Mouse (Mus musculus) forebrain, embryonic 16.5 days (tissue): ENCODE results near the gene Actl6a. TPM values are rescaled to one million over a fixed set of nuclear protein-coding genes. Genes with fewer than 3 reads are reported as not detected.
"Not testable (repeated sequence)": the region's sequence is repeated elsewhere in the genome, so short reads cannot be mapped to it uniquely, and the experiment has no call there.

Experiments
- ATAC-seq: fragments of 200-750 bp; cut with Nextera tagmentation; 2 replicates; pipeline ENCODE4 v1.8.0; 2017; ENCODE audit warnings: mild to moderate bottlenecking, moderate library complexity
- H3K27ac ChIP-seq: fragments of 300-500 bp; sonication (generic); 2 replicates; pipeline ENCODE4 v1.5.1; 2014; ENCODE audit warnings: low read length, control low read depth
- H3K27me3 ChIP-seq: fragments of 300-500 bp; sonication (generic); replicated peaks from 2 replicates; pipeline ENCODE4 v1.6.1; 2014; ENCODE audit warnings: low read length; ENCODE audit not compliant: control insufficient read depth, insufficient read depth
- H3K36me3 ChIP-seq: fragments of 300-500 bp; sonication (generic); 2 replicates; pipeline ENCODE4 v1.6.1; 2014; ENCODE audit not compliant: control insufficient read depth, insufficient read depth
- H3K4me1 ChIP-seq: fragments of 300-500 bp; sonication (generic); replicated peaks from 2 replicates; pipeline ENCODE4 v1.6.1; 2014; ENCODE audit warnings: low read length; ENCODE audit not compliant: control insufficient read depth, insufficient read depth
- H3K4me2 ChIP-seq: fragments of 300-500 bp; sonication (generic); 2 replicates; pipeline ENCODE4 v1.6.1; 2014; ENCODE audit warnings: mild to moderate bottlenecking, low read length, control low read depth
- H3K4me3 ChIP-seq: fragments of 300-500 bp; sonication (generic); replicated peaks from 2 replicates; pipeline ENCODE4 v1.5.1; 2014; ENCODE audit warnings: mild to moderate bottlenecking, low read length, control low read depth
- H3K9ac ChIP-seq: fragments of 300-500 bp; sonication (generic); replicated peaks from 2 replicates; pipeline ENCODE4 v1.6.1; 2014; ENCODE audit warnings: low read depth, low read length, control low read depth
- H3K9me3 ChIP-seq: fragments of 300-500 bp; sonication (generic); 2 replicates; pipeline ENCODE4 v1.6.1; 2016; ENCODE audit warnings: low read length; ENCODE audit not compliant: control insufficient read depth
- WGBS: fragments of 180-500 bp; shearing (Covaris S2); extraction: QIAGEN DNeasy Blood & Tissue Kit; methylation state at CpG from one replicate; pipeline ENCODE4 v1.1.7; 2014; 5-methylcytosine and 5-hydroxymethylcytosine counted together
- polyA plus RNA-seq: library from polyadenylated mRNA; unstranded; fragments of >200 nt; fragmentation: Nextera tagmentation; extraction: Ambion mirVana; gene quantifications from 2 replicates; pipeline ENCODE4 v1.2.1, GENCODE M21; 2015

Gene Actl6a
- polyA plus RNA-seq, 1 experiment from 2014 or later = 113 TPM

DNA sequence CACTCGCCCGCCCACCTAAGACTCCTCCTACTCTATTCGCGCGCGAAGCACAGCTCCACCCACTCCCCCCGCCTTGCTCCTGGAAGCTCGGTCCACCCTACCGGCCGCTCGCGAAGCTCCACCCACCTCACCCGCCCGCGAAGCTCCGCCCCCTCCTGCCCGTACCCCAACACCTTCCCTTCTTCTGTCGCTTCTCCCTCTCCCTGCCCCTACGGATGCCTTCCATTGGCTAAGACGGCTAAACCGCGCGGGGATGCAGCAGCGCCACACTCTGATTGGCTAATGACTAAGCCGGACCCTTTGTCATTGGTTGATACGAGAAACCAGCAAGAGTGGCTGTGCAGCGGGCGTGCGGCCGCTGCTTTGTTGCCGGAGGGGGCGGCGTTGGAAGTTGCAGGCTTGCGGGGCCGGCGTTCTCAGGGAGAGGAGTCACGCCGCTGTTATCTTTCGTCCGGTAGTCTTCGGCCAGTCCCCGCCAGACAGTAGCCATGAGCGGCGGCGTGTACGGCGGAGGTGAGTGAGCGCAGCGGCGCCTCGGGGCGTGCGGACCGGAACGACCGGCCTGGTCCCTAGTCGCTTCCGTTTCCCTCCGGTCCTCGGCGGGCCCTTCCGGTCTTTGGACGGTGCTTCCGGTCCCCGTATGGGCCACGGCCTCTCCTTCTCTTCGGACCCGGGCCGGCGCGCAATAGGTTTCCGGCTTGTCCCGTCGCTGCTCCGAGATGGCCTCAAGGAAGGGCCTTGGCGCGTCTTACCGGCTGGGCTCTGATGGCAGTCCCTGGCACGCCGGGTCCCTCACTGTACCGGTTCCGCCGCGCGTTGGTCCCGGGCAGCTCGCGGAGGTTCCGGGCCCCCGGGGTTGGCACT is 2.5 kb downstream of the Actl6a start:
- WGBS = under 1% methylated on average over 90 of the region's 90 CpGs

DNA sequence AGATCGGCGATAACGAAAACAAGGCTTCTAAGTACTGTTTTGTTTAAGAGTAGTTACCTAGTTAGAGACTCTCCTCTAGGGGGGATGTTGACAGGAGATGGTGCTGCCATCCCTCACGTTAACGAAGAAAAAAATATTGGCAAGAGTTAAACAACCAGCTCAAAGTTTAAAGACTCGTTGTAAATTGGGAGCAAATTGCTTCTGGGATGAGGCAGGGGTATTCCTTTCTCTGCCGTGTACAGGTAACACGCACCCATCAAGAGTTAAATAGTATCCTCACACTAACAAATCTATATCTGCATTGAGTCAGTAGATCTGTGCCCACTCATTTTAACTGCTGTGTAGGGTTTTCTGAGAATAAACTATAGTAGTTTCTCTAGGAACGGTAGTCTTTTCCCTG is 3.3 kb downstream of the Actl6a start:
- peak overlapping the region; percentile 99 for H3K4me3 ChIP-seq
- H3K36me3 ChIP-seq = peaks cover 20% of the 10 kb centered on the region
- no peaks in the 10 kb centered on the region for H3K27me3 ChIP-seq
- peaks cover 13% of the 10 kb centered on the region for H3K4me1 ChIP-seq
- no peak for ATAC-seq
- no peaks in the 10 kb centered on the region for H3K9me3 ChIP-seq
- WGBS = 11% methylated on average over 9 of the region's 9 CpGs
- peak overlapping the region; percentile 92 for H3K9ac ChIP-seq
- H3K27ac ChIP-seq = peak overlapping the region; percentile 91
- H3K4me2 ChIP-seq = peak overlapping the region; percentile 87

More for the DNA sequence above, 2.5 kb downstream of the Actl6a start:
- H3K36me3 ChIP-seq = peaks cover 14% of the 10 kb centered on the region
- peak overlapping the region; percentile 92 for H3K9ac ChIP-seq
- peak overlapping the region; percentile 99 for H3K4me3 ChIP-seq
- H3K4me1 ChIP-seq = peaks cover 13% of the 10 kb centered on the region
- peak; percentile 100 for ATAC-seq
- peak overlapping the region; percentile 91 for H3K27ac ChIP-seq
- H3K9me3 ChIP-seq = no peaks in the 10 kb centered on the region
- H3K27me3 ChIP-seq = no peaks in the 10 kb centered on the region
- H3K4me2 ChIP-seq = peak overlapping the region; percentile 87

DNA sequence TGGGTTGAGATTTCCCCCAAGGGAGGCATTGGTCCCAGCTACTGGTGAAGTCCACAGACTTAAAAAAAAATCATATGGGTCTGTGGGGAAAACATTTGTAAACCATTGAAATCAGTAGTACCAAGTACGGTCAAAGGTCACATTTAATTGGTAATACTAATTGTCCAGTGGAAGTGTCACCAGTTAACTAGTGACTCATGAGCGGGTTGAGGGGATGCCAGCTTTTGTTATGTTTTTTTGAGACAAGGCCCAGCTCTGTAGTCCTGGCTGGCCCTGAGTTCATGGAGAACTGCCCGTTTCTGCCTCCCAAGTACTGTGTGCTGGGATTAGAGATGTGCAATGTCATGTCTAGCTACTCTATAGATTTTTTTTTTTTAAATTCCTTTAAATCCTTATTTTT is 7.6 kb downstream of the Actl6a start:
- WGBS = 87% methylated on average over 3 of the region's 3 CpGs
- H3K4me2 ChIP-seq = no peak overlapping the region
- no peaks in the 10 kb centered on the region for H3K9me3 ChIP-seq
- no peak overlapping the region for H3K4me3 ChIP-seq
- no peak for ATAC-seq
- peaks cover 13% of the 10 kb centered on the region for H3K4me1 ChIP-seq
- H3K36me3 ChIP-seq = peaks cover 42% of the 10 kb centered on the region
- H3K9ac ChIP-seq = no peak overlapping the region
- no peaks in the 10 kb centered on the region for H3K27me3 ChIP-seq
- no peak overlapping the region for H3K27ac ChIP-seq

DNA sequence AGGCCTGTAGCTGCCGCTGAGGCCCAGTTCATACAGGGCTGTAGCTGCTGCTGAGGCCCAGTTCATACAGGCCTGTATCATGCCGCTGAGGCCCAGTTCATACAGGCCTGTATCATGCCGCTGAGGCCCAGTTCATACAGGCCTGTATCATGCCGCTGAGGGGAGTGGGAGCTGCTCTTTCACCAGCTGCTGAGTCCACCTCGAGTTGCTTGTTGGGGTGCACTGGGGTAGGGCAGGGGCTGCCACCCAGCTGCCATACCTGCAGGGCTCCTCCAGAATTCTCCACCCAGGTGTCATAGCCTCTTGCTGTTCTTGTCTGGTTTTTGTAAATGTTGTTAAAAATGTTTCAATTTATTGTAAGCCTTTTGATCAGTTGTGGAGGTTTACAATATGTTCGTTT is 11.3 kb downstream of the Actl6a start:
- H3K27ac ChIP-seq, H3K4me3 ChIP-seq, H3K9me3 ChIP-seq, H3K4me2 ChIP-seq, H3K27me3 ChIP-seq, ATAC-seq, H3K4me1 ChIP-seq, H3K9ac ChIP-seq: not testable (repeated sequence)
- WGBS = 95% methylated on average over 6 of the region's 6 CpGs
- H3K36me3 ChIP-seq = peaks cover 50% of the 10 kb centered on the region

DNA sequence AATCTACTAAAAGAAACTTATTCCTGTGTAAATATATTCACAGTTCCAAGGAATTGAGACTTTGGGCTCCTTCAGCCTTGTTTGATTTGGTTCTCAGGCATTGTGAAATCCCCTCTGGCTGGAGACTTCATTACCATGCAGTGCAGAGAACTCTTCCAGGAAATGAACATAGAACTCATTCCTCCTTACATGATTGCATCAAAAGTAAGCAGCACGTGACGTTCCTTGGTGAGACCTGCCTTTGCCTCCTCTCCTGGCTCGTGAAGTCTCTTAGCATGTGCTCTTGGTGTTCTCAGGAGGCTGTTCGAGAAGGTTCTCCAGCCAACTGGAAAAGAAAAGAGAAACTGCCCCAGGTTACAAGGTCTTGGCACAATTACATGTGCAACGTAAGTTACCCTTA is 12.2 kb downstream of the Actl6a start:
- H3K4me2 ChIP-seq = no peak overlapping the region
- no peak overlapping the region for H3K9ac ChIP-seq
- WGBS = 90% methylated on average over 5 of the region's 5 CpGs
- H3K27ac ChIP-seq = no peak overlapping the region
- no peaks in the 10 kb centered on the region for H3K27me3 ChIP-seq
- H3K4me3 ChIP-seq = no peak overlapping the region
- no peaks in the 10 kb centered on the region for H3K4me1 ChIP-seq
- H3K36me3 ChIP-seq = peaks cover 53% of the 10 kb centered on the region
- H3K9me3 ChIP-seq = no peaks in the 10 kb centered on the region
- ATAC-seq = no peak

DNA sequence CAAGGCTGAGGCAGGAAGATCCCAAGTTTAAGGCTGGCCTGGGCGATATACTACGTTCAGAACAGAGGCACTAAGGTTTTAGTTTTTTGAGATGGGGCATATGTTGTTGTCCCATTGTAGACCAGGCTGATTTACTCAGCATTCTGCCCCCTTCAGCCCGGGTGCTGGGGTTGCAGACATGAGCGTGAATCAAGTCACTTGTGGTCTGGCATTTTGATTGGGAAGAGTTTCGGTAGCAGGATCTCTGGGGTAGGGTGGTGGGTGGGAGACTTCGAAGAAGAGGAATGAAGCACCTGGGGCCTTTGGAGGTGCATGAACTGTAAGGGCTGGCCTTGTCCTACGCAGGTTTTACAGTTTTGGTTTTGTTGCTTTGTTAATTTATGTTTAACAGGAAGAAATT is 18.1 kb downstream of the Actl6a start:
- ATAC-seq = no peak
- H3K36me3 ChIP-seq = peaks cover 55% of the 10 kb centered on the region
- WGBS = 95% methylated on average over 7 of the region's 7 CpGs
- no peak overlapping the region for H3K4me3 ChIP-seq
- H3K27me3 ChIP-seq = no peaks in the 10 kb centered on the region
- H3K4me2 ChIP-seq = no peak overlapping the region
- no peak overlapping the region for H3K9ac ChIP-seq
- H3K9me3 ChIP-seq = peaks cover 3% of the 10 kb centered on the region; the same call in 1 of the 2 replicates
- H3K4me1 ChIP-seq = no peaks in the 10 kb centered on the region
- no peak overlapping the region for H3K27ac ChIP-seq

DNA sequence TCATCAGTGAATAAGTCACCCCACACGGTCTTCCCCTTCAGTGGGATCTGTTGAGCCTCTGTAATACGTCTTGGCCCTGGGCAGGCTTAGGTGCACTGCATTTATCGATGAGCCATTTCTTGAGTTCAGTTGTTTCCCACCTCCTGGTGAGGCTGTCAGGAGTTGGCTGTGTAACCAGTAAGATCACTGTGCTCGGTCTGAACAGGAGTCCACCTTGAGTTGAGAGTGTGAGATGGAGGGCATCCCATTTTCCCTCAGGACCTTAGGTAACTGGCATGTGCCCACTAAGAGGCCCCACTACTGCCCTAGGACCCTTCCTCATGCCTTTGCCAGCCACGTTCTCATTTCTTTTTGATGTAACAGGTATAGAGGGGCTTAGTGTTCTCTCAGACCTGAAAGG is 19.9 kb downstream of the Actl6a start:
- H3K9ac ChIP-seq = no peak overlapping the region
- H3K27me3 ChIP-seq = no peaks in the 10 kb centered on the region
- 89% methylated on average over 5 of the region's 5 CpGs for WGBS
- peaks cover 3% of the 10 kb centered on the region; the same call in 1 of the 2 replicates for H3K9me3 ChIP-seq
- peaks cover 61% of the 10 kb centered on the region for H3K36me3 ChIP-seq
- no peak overlapping the region for H3K4me3 ChIP-seq
- H3K27ac ChIP-seq = no peak overlapping the region
- ATAC-seq = no peak
- H3K4me1 ChIP-seq = no peaks in the 10 kb centered on the region
- H3K4me2 ChIP-seq = no peak overlapping the region

DNA sequence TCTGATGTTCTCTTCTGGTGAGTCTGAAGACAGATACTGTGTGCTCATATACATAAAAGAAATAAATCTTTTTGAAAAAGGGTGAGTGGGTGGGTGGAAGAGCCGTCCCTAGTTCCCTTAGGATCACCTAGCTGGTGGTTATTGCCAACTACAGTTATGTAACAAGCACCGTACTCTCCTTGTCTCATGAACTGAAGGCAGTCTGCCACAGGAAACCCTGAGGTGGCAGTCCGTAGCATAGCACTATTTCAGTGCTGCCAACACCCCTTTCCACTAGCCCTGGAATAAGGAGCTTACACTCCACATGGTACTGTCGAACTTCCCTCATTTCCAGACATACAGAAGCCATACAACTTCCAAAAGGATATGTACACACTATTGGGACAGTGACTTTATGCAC is 21.8 kb downstream of the Actl6a start:
- Histone ChIP-seq H3K9ac (no peak overlapping the region), H3K27ac (no peak overlapping the region), H3K4me3 (no peak overlapping the region), H3K4me2 (no peak overlapping the region), H3K27me3 (no peaks in the 10 kb centered on the region), H3K9me3 (peaks cover 3% of the 10 kb centered on the region; the same call in 1 of the 2 replicates), H3K4me1 (no peaks in the 10 kb centered on the region), H3K36me3 (peaks cover 62% of the 10 kb centered on the region)
- 85% methylated on average over 4 of the region's 4 CpGs for WGBS
- no peak for ATAC-seq

DNA sequence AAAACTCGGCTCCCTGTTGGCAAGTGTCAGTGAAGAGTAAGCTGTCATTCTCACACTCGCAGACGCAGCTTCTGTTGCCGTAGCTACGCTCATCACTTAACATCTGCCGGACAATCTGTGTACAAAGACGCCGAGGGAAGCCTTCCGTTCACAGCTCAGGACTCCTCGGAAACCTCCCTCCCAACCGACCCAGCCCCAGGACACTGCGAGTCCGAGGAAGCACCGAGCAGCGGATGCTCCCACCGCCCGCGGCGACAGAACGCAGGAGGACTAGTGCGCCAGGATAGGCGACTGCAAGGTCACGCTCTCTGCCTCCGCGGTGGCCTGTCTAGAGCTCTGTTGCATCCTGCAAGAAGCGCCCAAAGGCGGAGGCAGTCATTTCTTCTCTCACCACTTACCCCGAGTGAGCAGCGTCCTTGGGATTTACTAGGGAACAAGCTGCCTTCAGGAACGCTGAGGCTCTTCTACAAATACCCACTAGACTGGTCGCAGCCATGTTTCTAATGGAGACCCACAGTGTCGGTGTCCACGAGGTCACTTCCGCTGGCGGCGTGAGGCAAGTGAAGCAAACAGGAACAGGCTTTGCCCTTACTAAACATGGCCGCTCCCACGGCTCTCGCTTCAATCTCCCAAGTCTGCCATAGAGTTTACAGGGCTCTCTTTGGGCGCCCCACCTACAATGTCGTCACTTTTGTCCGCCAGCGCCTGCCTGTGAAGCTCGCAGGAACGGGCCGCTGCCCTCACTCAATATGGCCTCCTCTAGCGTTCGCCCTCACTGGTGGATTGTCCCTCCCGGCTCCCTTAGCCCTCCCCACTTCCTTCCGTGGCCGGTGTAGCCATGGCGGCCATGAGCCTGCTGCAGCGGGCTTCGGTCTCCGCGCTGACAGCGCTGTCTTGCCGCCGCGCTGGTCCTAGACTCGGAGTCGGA is 30.4 kb downstream of the Actl6a start, which contains the start of gene Ndufb5:
Gene Ndufb5, plus strand, starts transcription at position 747 of the 928 bp plus-strand sequence.
- peak; percentile 98 for ATAC-seq
- H3K27me3 ChIP-seq = no peaks in the 10 kb centered on the region
- H3K4me1 ChIP-seq = peaks cover 22% of the 10 kb centered on the region
- peak within 1 kb of the TSS; percentile 94 for H3K4me3 ChIP-seq
- peak within 1 kb of the TSS; percentile 80 for H3K9ac ChIP-seq
- WGBS = under 1% methylated on average over 62 of the region's 62 CpGs
- H3K4me2 ChIP-seq = peak within 1 kb of the TSS; percentile 89
- H3K27ac ChIP-seq = peak within 1 kb of the TSS; percentile 89
- peaks cover 9% of the 10 kb centered on the region for H3K36me3 ChIP-seq
- no peaks in the 10 kb centered on the region for H3K9me3 ChIP-seq
